In the genomic region with DNA sequence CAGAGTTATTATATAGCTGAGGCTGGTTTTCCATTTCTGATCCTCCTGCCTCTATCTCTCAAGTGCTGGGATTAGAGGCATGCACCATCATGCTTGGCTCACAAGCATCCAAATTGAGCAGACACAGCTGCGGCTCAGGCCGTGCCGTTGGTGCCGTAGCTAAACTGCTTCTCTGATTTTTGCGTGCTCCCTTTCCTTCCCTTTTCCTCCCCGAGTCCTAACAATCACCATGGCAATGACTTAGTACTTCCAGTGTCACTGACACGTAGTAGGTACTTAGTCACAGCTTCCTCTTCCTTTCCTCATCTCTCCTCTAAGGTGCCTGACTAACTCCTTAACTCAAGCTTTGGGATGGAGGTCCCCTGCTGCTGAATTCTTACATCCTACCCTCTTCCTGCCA, we compare ENCODE assay signal across 8 mouse cellular contexts. TPM values are rescaled to one million over a fixed set of nuclear protein-coding genes. Genes with fewer than 3 reads are reported as not detected.
DNase-seq lines count a peak whose midpoint lies in the region; ATAC-seq lines count a peak whose summit lies in the region.
"Had no signal": no experiment of that assay in that cellular context is flagged by ENCODE, and none has a peak within 500 bp of the region (broad histone marks: within the 10 kb centered on the region; RNA-seq: fewer than 3 reads in every experiment).

No protein-coding gene starts in this region.

- peak overlapping the region; percentile 48; the same call in 1 of the 2 replicates for H3K27ac ChIP-seq in heart, embryonic 13.5 days (replicated peaks)
- H3K27ac ChIP-seq in heart, embryonic 10.5 days, result no peak overlapping the region; the same call in 1 of the 2 replicates
- H3K27ac ChIP-seq in lung, embryonic 15.5 days, result peak overlapping the region; percentile 82
- 0 out of 2 replicates have a peak overlapping the region, but pooled peaks have one; percentile 58 for H3K27ac ChIP-seq in embryonic facial prominence, embryonic 15.5 days (replicated peaks)
- peak overlapping the region; percentile 49 for H3K27ac ChIP-seq in stomach, embryonic 15.5 days

- H3K4me3 ChIP-seq in heart, embryonic 13.5 days, result no peak overlapping the region
- no peak overlapping the region for H3K4me3 ChIP-seq in heart, embryonic 10.5 days
- no peak overlapping the region for H3K4me3 ChIP-seq in lung, embryonic 15.5 days
- H3K4me3 ChIP-seq in embryonic facial prominence, embryonic 15.5 days (replicated peaks), result no peak overlapping the region
- no peak overlapping the region for H3K4me3 ChIP-seq in stomach, embryonic 15.5 days (replicated peaks)

- 56% methylated on average over 7 of the region's 7 CpGs for WGBS in heart, embryonic 13.5 days
- 63% methylated on average over 7 of the region's 7 CpGs for WGBS in heart, embryonic 10.5 days
- WGBS in lung, embryonic 15.5 days, result 45% methylated on average over 7 of the region's 7 CpGs
- 54% methylated on average over 7 of the region's 7 CpGs for WGBS in embryonic facial prominence, embryonic 15.5 days
- WGBS in stomach, embryonic 15.5 days, result 47% methylated on average over 7 of the region's 7 CpGs

- intact Hi-C loops in left cerebral cortex, postnatal 14 days (cut with DNase I), result no loop called here

- DNase-seq in heart, embryonic 10.5 days (ENCODE audit: low spot score), result no peak
- no peak for DNase-seq in lung, postnatal 25 days (ENCODE audit: low spot score)
- no peak for DNase-seq in left cerebral cortex, postnatal 14 days (ENCODE audit: low spot score in 2 of 2)
- DNase-seq: left cerebral cortex, postnatal 4 days had no signal

- no peak overlapping the region for H3K4me2 ChIP-seq in heart, embryonic 13.5 days
- H3K4me2 ChIP-seq in lung, embryonic 15.5 days, result no peak overlapping the region
- H3K4me2 ChIP-seq in embryonic facial prominence, embryonic 15.5 days (replicated peaks), result no peak overlapping the region
- H3K4me2 ChIP-seq in stomach, embryonic 15.5 days, result no peak overlapping the region

- no peaks in the 10 kb centered on the region for H3K9me3 ChIP-seq in heart, embryonic 13.5 days
- no peaks in the 10 kb centered on the region for H3K9me3 ChIP-seq in heart, embryonic 10.5 days
- H3K9me3 ChIP-seq in lung, embryonic 15.5 days, result no peaks in the 10 kb centered on the region
- no peaks in the 10 kb centered on the region for H3K9me3 ChIP-seq in embryonic facial prominence, embryonic 15.5 days (replicated peaks)
- H3K9me3 ChIP-seq in stomach, embryonic 15.5 days, result no peaks in the 10 kb centered on the region

- ATAC-seq in heart, embryonic 13.5 days (ENCODE audit: extremely low read depth, insufficient number of reproducible peaks, low FRiP score, low TSS enrichment), result no peak
- ATAC-seq in lung, embryonic 15.5 days (ENCODE audit: borderline replicate concordance, extremely low read depth, low FRiP score, low TSS enrichment), result no peak; the same call in 1 of the 2 replicates
- no peak for ATAC-seq in embryonic facial prominence, embryonic 15.5 days (ENCODE audit: insufficient number of reproducible peaks, low FRiP score, low TSS enrichment, low read depth)
- ATAC-seq in stomach, embryonic 15.5 days (ENCODE audit: insufficient read depth, low FRiP score, low read depth), result no peak

- H3K4me1 ChIP-seq in heart, embryonic 13.5 days, result peaks cover 71% of the 10 kb centered on the region
- H3K4me1 ChIP-seq in heart, embryonic 10.5 days, result peaks cover 58% of the 10 kb centered on the region
- peaks cover 65% of the 10 kb centered on the region for H3K4me1 ChIP-seq in lung, embryonic 15.5 days
- H3K4me1 ChIP-seq in embryonic facial prominence, embryonic 15.5 days, result peaks cover 37% of the 10 kb centered on the region
- H3K4me1 ChIP-seq in stomach, embryonic 15.5 days, result peaks cover 40% of the 10 kb centered on the region

- H3K27me3 ChIP-seq in heart, embryonic 13.5 days (replicated peaks), result no peaks in the 10 kb centered on the region
- H3K27me3 ChIP-seq in heart, embryonic 10.5 days (ENCODE audit: insufficient read depth, poor library complexity, severe bottlenecking), result no peaks in the 10 kb centered on the region
- H3K27me3 ChIP-seq in lung, embryonic 15.5 days, result no peaks in the 10 kb centered on the region
- H3K27me3 ChIP-seq in embryonic facial prominence, embryonic 15.5 days, result no peaks in the 10 kb centered on the region
- H3K27me3 ChIP-seq in stomach, embryonic 15.5 days (replicated peaks), result no peaks in the 10 kb centered on the region

- no peaks in the 10 kb centered on the region for H3K36me3 ChIP-seq in heart, embryonic 13.5 days
- no peaks in the 10 kb centered on the region for H3K36me3 ChIP-seq in heart, embryonic 10.5 days
- H3K36me3 ChIP-seq in lung, embryonic 15.5 days, result no peaks in the 10 kb centered on the region
- H3K36me3 ChIP-seq in embryonic facial prominence, embryonic 15.5 days, result no peaks in the 10 kb centered on the region
- no peaks in the 10 kb centered on the region for H3K36me3 ChIP-seq in stomach, embryonic 15.5 days

- H3K9ac ChIP-seq in heart, embryonic 13.5 days, result no peak overlapping the region
- no peak overlapping the region for H3K9ac ChIP-seq in lung, embryonic 15.5 days
- no peak overlapping the region for H3K9ac ChIP-seq in embryonic facial prominence, embryonic 15.5 days
- H3K9ac ChIP-seq in stomach, embryonic 15.5 days, result no peak overlapping the region

RNA-seq across cellular contexts. Expression of a gene that starts 19.0 kb away (rescaled TPM):
- 15.6 and 16.1 TPM in 2 replicates for polyA plus RNA-seq in heart, embryonic 13.5 days (2015; fragmentation: Nextera tagmentation; extraction: Ambion mirVana)
- polyA plus RNA-seq in heart, embryonic 10.5 days (2016; fragmentation: Nextera tagmentation; extraction: Ambion mirVana), result 16.9 and 19.6 TPM in 2 replicates
- polyA plus RNA-seq in lung, embryonic 15.5 days (2015; fragmentation: Nextera tagmentation; extraction: Ambion mirVana), result 20.0 and 20.9 TPM in 2 replicates
- 17.7 and 17.9 TPM in 2 replicates for polyA plus RNA-seq in embryonic facial prominence, embryonic 15.5 days (2015; fragmentation: Nextera tagmentation; extraction: Ambion mirVana)
- polyA plus RNA-seq in stomach, embryonic 15.5 days (2015; fragmentation: Nextera tagmentation; extraction: Ambion mirVana), result 20.5 and 21.7 TPM in 2 replicates
- total RNA-seq in left cerebral cortex, postnatal 14 days (2021), result 10 to 100 TPM; 91.6 to 95.2 TPM
